Mouse (Mus musculus): Measurements from ENCODE around the gene Cpxm1.
A peak's percentile ranks its signal among the peaks of the same experiment; 100 is the strongest.

DNA sequence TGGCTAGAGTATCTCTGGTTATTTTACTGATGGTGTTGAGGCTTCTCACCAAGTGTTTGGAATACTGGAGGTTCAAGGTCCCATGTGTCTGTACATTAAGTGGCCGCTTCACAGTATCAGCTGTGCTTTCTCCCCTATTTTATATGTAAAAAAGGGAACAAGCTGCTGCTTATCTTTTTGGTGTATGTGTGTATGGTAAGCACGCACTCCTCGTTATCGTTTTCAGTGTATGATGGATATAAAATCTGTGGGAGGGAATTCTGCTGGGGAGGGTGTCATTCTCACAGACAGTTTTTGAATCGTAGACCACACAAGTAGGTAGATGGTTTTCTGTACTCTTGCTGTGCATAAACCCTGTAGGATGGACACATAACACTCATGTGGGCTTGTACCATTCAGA is 39.8 kb downstream of the Cpxm1 start:
- TF ChIP-seq E2F4 (IDR thresholded peaks at IDR 0.05; ENCODE audit: borderline replicate concordance, low read depth, low read length): no peak
- TF ChIP-seq MAFK (IDR thresholded peaks at IDR 0.05; ENCODE audit: borderline replicate concordance, low read depth, low read length): no peak
- no peak for TF ChIP-seq CTCF (IDR thresholded peaks at IDR 0.05 in 2 of 3, conservative IDR thresholded peaks at IDR 0.05 in 1 of 3; ENCODE audit: control insufficient read depth in 1 of 3, insufficient read depth in 1 of 3, low read depth in 2 of 3, low read length in 3 of 3, poor library complexity in 1 of 3, severe bottlenecking in 1 of 3)
- TF ChIP-seq BHLHE40 (IDR thresholded peaks at IDR 0.05; ENCODE audit: borderline replicate concordance, low read depth, low read length): peak; percentile 65; the same call in 1 of the 2 replicates
- TF ChIP-seq POLR2A (IDR thresholded peaks at IDR 0.05; ENCODE audit: control insufficient read depth in 1 of 2, insufficient read depth in 1 of 2, low read depth in 1 of 2, low read length in 2 of 2, poor library complexity in 1 of 2): no peak
- no peak for TF ChIP-seq POLR2AphosphoS2 (IDR thresholded peaks at IDR 0.05; ENCODE audit: low read length)
- no peak for TF ChIP-seq USF1 (IDR thresholded peaks at IDR 0.05; ENCODE audit: low read depth, low read length)
- TF ChIP-seq CHD1 (IDR thresholded peaks at IDR 0.05; ENCODE audit: low read depth, low read length): no peak
- no peak for TF ChIP-seq GABPA (IDR thresholded peaks at IDR 0.05; ENCODE audit: low read depth, low read length)
- TF ChIP-seq TBP (IDR thresholded peaks at IDR 0.05; ENCODE audit: low read depth, low read length): no peak
- TF ChIP-seq EP300 (IDR thresholded peaks at IDR 0.05; ENCODE audit: low read depth in 1 of 2, low read length in 2 of 2): peak; percentile 79 to 87
- TF ChIP-seq MEF2A (IDR thresholded peaks at IDR 0.05; ENCODE audit: extremely low read depth, insufficient replicate concordance, low read depth, low read length, poor library complexity, severe bottlenecking): no peak

Data from MEL (cell line).